Mouse (Mus musculus) heart, embryonic 11.5 days (tissue): ENCODE data around the gene Wdr31. TPM values are rescaled to one million over a fixed set of nuclear protein-coding genes. Genes with fewer than 3 reads are reported as not detected.

Experiments
- ATAC-seq: fragments of 200-750 bp; cut with Nextera tagmentation; replicated peaks from 2 replicates; pipeline ENCODE4 v1.8.0; 2017; ENCODE audit warnings: moderate library complexity; ENCODE audit not compliant: insufficient number of reproducible peaks, low FRiP score, low TSS enrichment
- H3K27ac ChIP-seq: fragments of 300-500 bp; sonication (generic); 2 replicates; pipeline ENCODE4 v1.5.1; 2014; ENCODE audit warnings: mild to moderate bottlenecking, low read depth, low read length
- H3K27me3 ChIP-seq: fragments of 300-500 bp; sonication (generic); 2 replicates; pipeline ENCODE4 v1.6.1; 2014; ENCODE audit warnings: mild to moderate bottlenecking, low read length, mixed read lengths; ENCODE audit not compliant: control insufficient read depth, insufficient read depth
- H3K36me3 ChIP-seq: fragments of 300-500 bp; sonication (generic); 2 replicates; pipeline ENCODE4 v1.6.1; 2014; ENCODE audit warnings: mild to moderate bottlenecking, low read length, moderate library complexity, mixed read lengths; ENCODE audit not compliant: control insufficient read depth, insufficient read depth
- H3K4me1 ChIP-seq: fragments of 300-500 bp; sonication (generic); 2 replicates; pipeline ENCODE4 v1.6.1; 2014; ENCODE audit warnings: low read length; ENCODE audit not compliant: control insufficient read depth, insufficient read depth
- H3K4me2 ChIP-seq: fragments of 300-500 bp; sonication (generic); 2 replicates; pipeline ENCODE4 v1.6.1; 2014; ENCODE audit warnings: mild to moderate bottlenecking, moderate library complexity
- H3K4me3 ChIP-seq: fragments of 300-500 bp; sonication (generic); 2 replicates; pipeline ENCODE4 v1.5.1; 2014; ENCODE audit warnings: low read depth, low read length
- H3K9ac ChIP-seq: fragments of 300-500 bp; sonication (generic); 2 replicates; pipeline ENCODE4 v1.6.1; 2014; ENCODE audit warnings: mild to moderate bottlenecking, low read depth, low read length, moderate library complexity
- H3K9me3 ChIP-seq: fragments of 300-500 bp; sonication (generic); replicated peaks from 2 replicates; pipeline ENCODE4 v1.6.1; 2016; ENCODE audit warnings: low read length; ENCODE audit not compliant: control insufficient read depth
- WGBS: fragments of 180-500 bp; shearing (Covaris S2); extraction: QIAGEN DNeasy Blood & Tissue Kit; methylation state at CpG from one replicate; pipeline ENCODE4 v1.1.7; 2014; ENCODE audit not compliant: insufficient replicate concordance; 5-methylcytosine and 5-hydroxymethylcytosine counted together
- polyA plus RNA-seq: library from polyadenylated mRNA; unstranded; fragments of >200 nt; fragmentation: Nextera tagmentation; extraction: Ambion mirVana; gene quantifications from 2 replicates; pipeline ENCODE4 v1.2.1, GENCODE M21; 2014

Wdr31 gene
- polyA plus RNA-seq, 1 experiment from 2014 or later = 3.0 TPM

- ATAC-seq = no peak
- no peaks in the 10 kb centered on the region for H3K27me3 ChIP-seq
- H3K27ac ChIP-seq = no peak overlapping the region
- no peaks in the 10 kb centered on the region for H3K36me3 ChIP-seq
- no peaks in the 10 kb centered on the region for H3K4me1 ChIP-seq
- H3K4me2 ChIP-seq = no peak overlapping the region
- H3K9me3 ChIP-seq = no peaks in the 10 kb centered on the region
- WGBS = 60% methylated on average over 4 of the region's 4 CpGs
- no peak overlapping the region for H3K4me3 ChIP-seq
- H3K9ac ChIP-seq = no peak overlapping the region
Observed at GRCm38 (mm10) chr4:62440986-62441385, 29.7 kb downstream of the Wdr31 start.

DNA sequence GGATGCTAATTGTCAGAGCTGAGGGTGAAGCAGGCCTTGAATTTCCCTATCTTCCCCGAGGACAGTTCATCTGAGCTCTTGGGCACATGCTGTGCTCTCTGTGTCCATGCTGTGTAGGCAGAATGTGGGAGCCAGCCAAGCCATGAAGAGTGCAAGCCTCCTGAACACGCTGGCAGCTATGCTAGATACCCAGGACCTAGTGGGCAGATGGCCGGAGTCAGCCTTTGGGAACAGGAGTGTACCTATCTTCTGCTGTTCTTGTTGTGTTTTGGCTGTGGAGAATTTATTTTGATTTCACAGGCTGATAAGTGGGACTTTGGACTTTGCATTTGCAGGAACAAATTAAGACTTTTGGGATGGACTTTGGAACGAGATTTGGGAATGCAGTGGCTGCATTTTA lies 30.2 kb downstream of the Wdr31 start:
- 72% methylated on average over 4 of the region's 4 CpGs for WGBS
- ATAC-seq = no peak
- Histone ChIP-seq H3K36me3 (no peaks in the 10 kb centered on the region), H3K4me3 (no peak overlapping the region), H3K4me2 (no peak overlapping the region), H3K4me1 (no peaks in the 10 kb centered on the region), H3K9me3 (no peaks in the 10 kb centered on the region), H3K27ac (no peak overlapping the region), H3K27me3 (no peaks in the 10 kb centered on the region), H3K9ac (no peak overlapping the region)

GRCm38 (mm10) chr4:62439793-62440192 lies 30.9 kb downstream of the Wdr31 start:
- no peak for ATAC-seq
- Histone ChIP-seq H3K4me2 (no peak overlapping the region), H3K9me3 (no peaks in the 10 kb centered on the region), H3K27ac (no peak overlapping the region), H3K36me3 (no peaks in the 10 kb centered on the region), H3K27me3 (no peaks in the 10 kb centered on the region), H3K4me3 (no peak overlapping the region), H3K9ac (no peak overlapping the region), H3K4me1 (no peaks in the 10 kb centered on the region)
- 44% methylated on average over 4 of the region's 4 CpGs for WGBS

GRCm38 (mm10) chr4:62437871-62438270 lies 32.8 kb downstream of the Wdr31 start:
- no peaks in the 10 kb centered on the region for H3K36me3 ChIP-seq
- no peak for ATAC-seq
- WGBS = 78% methylated on average over 7 of the region's 7 CpGs

DNA sequence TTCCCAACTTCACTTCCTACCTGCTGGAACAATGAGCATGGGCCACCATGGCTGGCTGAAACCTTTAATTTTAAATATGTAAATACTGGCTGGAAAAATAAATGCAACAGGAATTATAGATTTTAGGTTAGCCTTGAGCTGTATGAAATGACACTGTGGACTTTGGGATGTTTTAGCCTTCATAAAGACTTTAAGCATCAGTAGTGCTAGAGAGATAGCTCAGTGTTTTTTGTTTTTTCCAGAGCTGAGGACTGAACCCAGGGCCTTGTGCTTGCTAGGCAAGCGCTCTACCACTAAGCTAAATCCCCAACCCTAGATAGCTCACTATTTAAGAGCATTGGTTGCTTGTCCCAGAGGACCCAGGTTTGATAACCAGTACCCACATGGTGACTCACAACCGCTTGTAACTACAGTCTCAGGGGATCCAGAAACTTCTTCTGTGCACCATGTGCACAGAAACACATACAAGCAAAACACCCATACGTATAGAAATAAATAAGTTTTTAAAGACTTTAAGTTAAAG lies 33.4 kb downstream of the Wdr31 start:
- no peaks in the 10 kb centered on the region for H3K27me3 ChIP-seq
- H3K27ac ChIP-seq = no peak overlapping the region
- H3K4me1 ChIP-seq = no peaks in the 10 kb centered on the region
- H3K36me3 ChIP-seq = no peaks in the 10 kb centered on the region
- H3K9ac ChIP-seq = no peak overlapping the region
- WGBS = 84% methylated on average over 3 of the region's 3 CpGs
- H3K4me3 ChIP-seq = no peak overlapping the region
- no peaks in the 10 kb centered on the region for H3K9me3 ChIP-seq
- H3K4me2 ChIP-seq = no peak overlapping the region
- ATAC-seq = no peak

More at GRCm38 (mm10) chr4:62437871-62438270, 32.8 kb downstream of the Wdr31 start:
- no peaks in the 10 kb centered on the region for H3K4me1 ChIP-seq
- H3K9ac ChIP-seq = no peak overlapping the region
- no peaks in the 10 kb centered on the region for H3K27me3 ChIP-seq
- no peak overlapping the region for H3K4me2 ChIP-seq
- no peak overlapping the region for H3K4me3 ChIP-seq
- no peaks in the 10 kb centered on the region for H3K9me3 ChIP-seq
- no peak overlapping the region for H3K27ac ChIP-seq

DNA sequence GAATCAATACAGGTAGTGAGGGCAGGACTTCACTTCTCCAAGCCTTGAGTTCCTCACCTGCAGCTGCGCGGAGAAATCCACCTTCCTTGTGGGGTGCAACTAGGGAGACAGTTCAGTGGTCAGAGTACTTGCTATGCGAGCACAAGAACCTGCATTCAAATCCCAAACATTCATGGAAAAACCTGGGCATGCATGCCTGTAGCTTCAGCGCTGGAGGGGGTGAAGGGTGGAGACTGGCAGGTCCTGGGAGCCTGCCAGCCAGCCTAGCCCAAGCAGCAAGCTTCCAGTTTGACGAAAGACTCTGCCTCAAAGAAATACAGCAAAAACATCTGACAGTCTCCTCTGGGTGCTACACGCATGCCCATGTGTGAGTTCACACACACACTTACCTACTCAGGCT lies 35.6 kb downstream of the Wdr31 start, which contains the start of gene Rnf183:
Gene Rnf183 (minus strand): TSS at position 172 of the 400 bp plus-strand sequence.
- no peak for ATAC-seq
- H3K4me2 ChIP-seq = no peak within 1 kb of the TSS
- H3K4me3 ChIP-seq = no peak within 1 kb of the TSS
- no peaks in the 10 kb centered on the region for H3K36me3 ChIP-seq
- no peaks in the 10 kb centered on the region for H3K4me1 ChIP-seq
- 86% methylated on average over 6 of the region's 6 CpGs for WGBS
- H3K27ac ChIP-seq = no peak within 1 kb of the TSS
- no peaks in the 10 kb centered on the region for H3K27me3 ChIP-seq
- no peaks in the 10 kb centered on the region for H3K9me3 ChIP-seq
- no peak within 1 kb of the TSS for H3K9ac ChIP-seq

GRCm38 (mm10) chr4:62433939-62434870 lies 36.5 kb downstream of the Wdr31 start:
- no peak for ATAC-seq

DNA sequence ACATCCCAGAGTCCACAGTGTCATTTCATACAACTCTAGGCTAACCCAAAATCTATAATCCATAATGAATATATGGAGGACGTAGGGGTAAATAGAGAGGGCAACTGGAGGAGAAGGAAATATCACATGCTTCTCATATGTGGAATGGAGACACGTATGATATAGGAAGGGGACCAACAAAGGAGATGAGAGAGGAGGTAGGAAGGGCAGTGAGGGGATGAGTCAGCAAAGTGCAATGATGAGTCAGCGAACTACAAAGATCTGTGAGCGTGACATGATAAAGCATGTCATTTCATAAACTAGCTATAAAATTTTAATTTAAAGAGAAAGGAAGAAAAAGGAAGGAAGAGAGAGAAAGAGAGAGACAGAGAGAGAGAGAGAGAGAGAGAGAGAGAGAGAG lies 39.2 kb downstream of the Wdr31 start:
- Histone ChIP-seq H3K4me2 (no peak overlapping the region), H3K4me1 (no peaks in the 10 kb centered on the region), H3K27ac (no peak overlapping the region), H3K9ac (no peak overlapping the region), H3K36me3 (no peaks in the 10 kb centered on the region), H3K9me3 (no peaks in the 10 kb centered on the region), H3K27me3 (no peaks in the 10 kb centered on the region), H3K4me3 (no peak overlapping the region)
- ATAC-seq = no peak; the same call in 1 of the 2 replicates
- 69% methylated on average over 4 of the region's 4 CpGs for WGBS

More at GRCm38 (mm10) chr4:62433939-62434870, 36.5 kb downstream of the Wdr31 start:
- H3K4me1 ChIP-seq = no peaks in the 10 kb centered on the region
- no peaks in the 10 kb centered on the region for H3K27me3 ChIP-seq
- H3K4me3 ChIP-seq = no peak overlapping the region
- H3K36me3 ChIP-seq = no peaks in the 10 kb centered on the region
- no peak overlapping the region for H3K27ac ChIP-seq
- H3K4me2 ChIP-seq = no peak overlapping the region
- no peaks in the 10 kb centered on the region for H3K9me3 ChIP-seq
- WGBS = 70% methylated on average over 7 of the region's 7 CpGs
- no peak overlapping the region for H3K9ac ChIP-seq
